Mouse (Mus musculus) spleen, adult 2 months (tissue): ENCODE measurements around the gene Hnrnpdl.

Experiments
- CTCF ChIP-seq: fragments of 200-500 bp; IDR thresholded peaks from 2 replicates; pipeline ENCODE4 v1.5.1; 2011; ENCODE audit warnings: mild to moderate bottlenecking, inconsistent platforms; ENCODE audit not compliant: insufficient read depth, insufficient read length, insufficient replicate concordance; ENCODE audit errors: extremely low read depth
- POLR2A ChIP-seq: fragments of 200-500 bp; IDR thresholded peaks from 2 replicates; pipeline ENCODE4 v1.6.1; 2011; ENCODE audit warnings: low read depth, low read length, inconsistent platforms

GRCm38 (mm10) chr5:100070255-100070654, 30.8 kb upstream of the Hnrnpdl start:
- TF ChIP-seq POLR2A, result no peak
- peak; percentile 99 for TF ChIP-seq CTCF
